Mouse (Mus musculus): ENCODE data around the gene Best3. TPM values are rescaled to one million over a fixed set of nuclear protein-coding genes. Genes with fewer than 3 reads are reported as not detected.
A peak's percentile ranks its signal among the peaks of the same experiment; 100 is the strongest.

The Best3 gene
- polyA plus RNA-seq, 1 experiment from 2014 or later, result 4.6 TPM

GRCm38 (mm10) chr10:116965297-116965696, 20.8 kb upstream of the Best3 start:
- no peak overlapping the region for H3K4me3 ChIP-seq (ENCODE audit: low read depth, low read length)
- ATAC-seq (ENCODE audit: low read depth) (peak; percentile 33; the same call in 1 of the 2 replicates), DNase-seq (ENCODE audit: low spot score) (peak; percentile 72)
- no peaks in the 10 kb centered on the region for H3K9me3 ChIP-seq (ENCODE audit: control insufficient read depth, low read length)
- WGBS, result 32% methylated on average over 5 of the region's 5 CpGs
- H3K27me3 ChIP-seq (replicated peaks; ENCODE audit: control insufficient read depth, insufficient read depth, low read length), result no peaks in the 10 kb centered on the region
- no peak overlapping the region for H3K4me2 ChIP-seq (ENCODE audit: low read depth, low read length)
- no peaks in the 10 kb centered on the region for H3K36me3 ChIP-seq (ENCODE audit: control insufficient read depth, insufficient read depth, low read length)
- no peak overlapping the region for H3K9ac ChIP-seq (ENCODE audit: low read depth, low read length)
- H3K4me1 ChIP-seq (ENCODE audit: control insufficient read depth, insufficient read depth, low read length), result peaks cover 10% of the 10 kb centered on the region; the same call in 1 of the 2 replicates
- no peak overlapping the region; the same call in 1 of the 2 replicates for H3K27ac ChIP-seq (replicated peaks; ENCODE audit: low read depth, low read length)

- WGBS, result 75% methylated on average over 6 of the region's 6 CpGs
- H3K27me3 ChIP-seq (replicated peaks; ENCODE audit: control insufficient read depth, insufficient read depth, low read length), result no peaks in the 10 kb centered on the region
- no peaks in the 10 kb centered on the region for H3K9me3 ChIP-seq (ENCODE audit: control insufficient read depth, low read length)
- no peak overlapping the region for H3K4me2 ChIP-seq (ENCODE audit: low read depth, low read length)
- H3K4me3 ChIP-seq (ENCODE audit: low read depth, low read length), result no peak overlapping the region
- no peak overlapping the region for H3K27ac ChIP-seq (replicated peaks; ENCODE audit: low read depth, low read length)
- no peak for DNase-seq (ENCODE audit: low spot score)
- peaks cover 10% of the 10 kb centered on the region; the same call in 1 of the 2 replicates for H3K4me1 ChIP-seq (ENCODE audit: control insufficient read depth, insufficient read depth, low read length)
- no peak overlapping the region for H3K9ac ChIP-seq (ENCODE audit: low read depth, low read length)
- ATAC-seq (ENCODE audit: low read depth), result no peak
- no peaks in the 10 kb centered on the region for H3K36me3 ChIP-seq (ENCODE audit: control insufficient read depth, insufficient read depth, low read length)
Observed at GRCm38 (mm10) chr10:116966065-116966464, 20.0 kb upstream of the Best3 start.

GRCm38 (mm10) chr10:116968741-116969140, 17.4 kb upstream of the Best3 start:
- ATAC-seq (ENCODE audit: low read depth), result no peak
- WGBS, result 75% methylated on average over 4 of the region's 4 CpGs

GRCm38 (mm10) chr10:116972509-116972908, 13.6 kb upstream of the Best3 start, which contains the start of gene Gm10271:
TSS of gene Gm10271 (minus strand) at chr10:116972609.
- over 99% methylated on average over 6 of the region's 6 CpGs for WGBS
- Histone ChIP-seq H3K27ac (replicated peaks; ENCODE audit: low read depth, low read length) (no peak within 1 kb of the TSS), H3K4me3 (ENCODE audit: low read depth, low read length) (no peak within 1 kb of the TSS), H3K27me3 (replicated peaks; ENCODE audit: control insufficient read depth, insufficient read depth, low read length) (no peaks in the 10 kb centered on the region), H3K9me3 (ENCODE audit: control insufficient read depth, low read length) (no peaks in the 10 kb centered on the region), H3K9ac (ENCODE audit: low read depth, low read length) (no peak within 1 kb of the TSS), H3K4me1 (ENCODE audit: control insufficient read depth, insufficient read depth, low read length) (no peaks in the 10 kb centered on the region), H3K36me3 (ENCODE audit: control insufficient read depth, insufficient read depth, low read length) (no peaks in the 10 kb centered on the region), H3K4me2 (ENCODE audit: low read depth, low read length) (no peak within 1 kb of the TSS)
- DNase-seq (ENCODE audit: low spot score) (no peak), ATAC-seq (ENCODE audit: low read depth) (no peak)

More at GRCm38 (mm10) chr10:116968741-116969140, 17.4 kb upstream of the Best3 start:
- no peak for DNase-seq (ENCODE audit: low spot score)
- no peaks in the 10 kb centered on the region for H3K9me3 ChIP-seq (ENCODE audit: control insufficient read depth, low read length)
- H3K36me3 ChIP-seq (ENCODE audit: control insufficient read depth, insufficient read depth, low read length), result no peaks in the 10 kb centered on the region
- no peak overlapping the region for H3K4me2 ChIP-seq (ENCODE audit: low read depth, low read length)
- H3K4me3 ChIP-seq (ENCODE audit: low read depth, low read length), result no peak overlapping the region
- H3K27ac ChIP-seq (replicated peaks; ENCODE audit: low read depth, low read length), result no peak overlapping the region
- H3K27me3 ChIP-seq (replicated peaks; ENCODE audit: control insufficient read depth, insufficient read depth, low read length), result no peaks in the 10 kb centered on the region
- H3K9ac ChIP-seq (ENCODE audit: low read depth, low read length), result no peak overlapping the region
- H3K4me1 ChIP-seq (ENCODE audit: control insufficient read depth, insufficient read depth, low read length), result peaks cover 6% of the 10 kb centered on the region; the same call in 1 of the 2 replicates

GRCm38 (mm10) chr10:116977455-116977854, 8.7 kb upstream of the Best3 start:
- Histone ChIP-seq H3K9me3 (ENCODE audit: control insufficient read depth, low read length) (no peaks in the 10 kb centered on the region), H3K4me3 (ENCODE audit: low read depth, low read length) (no peak overlapping the region), H3K4me2 (ENCODE audit: low read depth, low read length) (no peak overlapping the region), H3K27ac (replicated peaks; ENCODE audit: low read depth, low read length) (no peak overlapping the region), H3K36me3 (ENCODE audit: control insufficient read depth, insufficient read depth, low read length) (no peaks in the 10 kb centered on the region), H3K27me3 (replicated peaks; ENCODE audit: control insufficient read depth, insufficient read depth, low read length) (no peaks in the 10 kb centered on the region), H3K9ac (ENCODE audit: low read depth, low read length) (no peak overlapping the region), H3K4me1 (ENCODE audit: control insufficient read depth, insufficient read depth, low read length) (no peaks in the 10 kb centered on the region)
- DNase-seq (ENCODE audit: low spot score) (no peak), ATAC-seq (ENCODE audit: low read depth) (no peak)
- WGBS, result 48% methylated on average over 4 of the region's 4 CpGs

- no peak for DNase-seq (ENCODE audit: low spot score)
- no peak overlapping the region for H3K27ac ChIP-seq (replicated peaks; ENCODE audit: low read depth, low read length)
- no peaks in the 10 kb centered on the region for H3K36me3 ChIP-seq (ENCODE audit: control insufficient read depth, insufficient read depth, low read length)
- H3K4me3 ChIP-seq (ENCODE audit: low read depth, low read length), result no peak overlapping the region
- no peak overlapping the region for H3K4me2 ChIP-seq (ENCODE audit: low read depth, low read length)
- H3K9me3 ChIP-seq (ENCODE audit: control insufficient read depth, low read length), result no peaks in the 10 kb centered on the region
- no peaks in the 10 kb centered on the region for H3K27me3 ChIP-seq (replicated peaks; ENCODE audit: control insufficient read depth, insufficient read depth, low read length)
- H3K9ac ChIP-seq (ENCODE audit: low read depth, low read length), result no peak overlapping the region
- WGBS, result 76% methylated on average over 2 of the region's 2 CpGs
- no peaks in the 10 kb centered on the region for H3K4me1 ChIP-seq (ENCODE audit: control insufficient read depth, insufficient read depth, low read length)
- no peak for ATAC-seq (ENCODE audit: low read depth)
Observed at GRCm38 (mm10) chr10:116977858-116978257, 8.3 kb upstream of the Best3 start.

GRCm38 (mm10) chr10:116978841-116979240, 7.3 kb upstream of the Best3 start:
- H3K4me2 ChIP-seq (ENCODE audit: low read depth, low read length), result no peak overlapping the region
- no peak overlapping the region for H3K27ac ChIP-seq (replicated peaks; ENCODE audit: low read depth, low read length)
- no peaks in the 10 kb centered on the region for H3K27me3 ChIP-seq (replicated peaks; ENCODE audit: control insufficient read depth, insufficient read depth, low read length)
- H3K4me3 ChIP-seq (ENCODE audit: low read depth, low read length), result no peak overlapping the region
- no peaks in the 10 kb centered on the region for H3K36me3 ChIP-seq (ENCODE audit: control insufficient read depth, insufficient read depth, low read length)
- H3K9me3 ChIP-seq (ENCODE audit: control insufficient read depth, low read length), result no peaks in the 10 kb centered on the region
- no peak overlapping the region for H3K9ac ChIP-seq (ENCODE audit: low read depth, low read length)
- DNase-seq (ENCODE audit: low spot score), result no peak
- ATAC-seq (ENCODE audit: low read depth), result no peak
- no peaks in the 10 kb centered on the region for H3K4me1 ChIP-seq (ENCODE audit: control insufficient read depth, insufficient read depth, low read length)
- WGBS, result 91% methylated on average over 9 of the region's 9 CpGs

GRCm38 (mm10) chr10:116980273-116980672, 5.8 kb upstream of the Best3 start:
- no peak overlapping the region for H3K27ac ChIP-seq (replicated peaks; ENCODE audit: low read depth, low read length)
- DNase-seq (ENCODE audit: low spot score), result no peak
- H3K27me3 ChIP-seq (replicated peaks; ENCODE audit: control insufficient read depth, insufficient read depth, low read length), result no peaks in the 10 kb centered on the region
- no peak overlapping the region for H3K4me3 ChIP-seq (ENCODE audit: low read depth, low read length)
- H3K9me3 ChIP-seq (ENCODE audit: control insufficient read depth, low read length), result no peaks in the 10 kb centered on the region
- H3K4me2 ChIP-seq (ENCODE audit: low read depth, low read length), result no peak overlapping the region
- H3K9ac ChIP-seq (ENCODE audit: low read depth, low read length), result no peak overlapping the region
- 79% methylated on average over 4 of the region's 4 CpGs for WGBS
- no peaks in the 10 kb centered on the region for H3K4me1 ChIP-seq (ENCODE audit: control insufficient read depth, insufficient read depth, low read length)
- ATAC-seq (ENCODE audit: low read depth), result no peak
- H3K36me3 ChIP-seq (ENCODE audit: control insufficient read depth, insufficient read depth, low read length), result no peaks in the 10 kb centered on the region

- no peaks in the 10 kb centered on the region for H3K4me1 ChIP-seq (ENCODE audit: control insufficient read depth, insufficient read depth, low read length)
- no peak for ATAC-seq (ENCODE audit: low read depth)
- no peak overlapping the region for H3K9ac ChIP-seq (ENCODE audit: low read depth, low read length)
- 60% methylated on average over 3 of the region's 3 CpGs for WGBS
- no peaks in the 10 kb centered on the region for H3K36me3 ChIP-seq (ENCODE audit: control insufficient read depth, insufficient read depth, low read length)
- DNase-seq (ENCODE audit: low spot score), result no peak
- H3K4me2 ChIP-seq (ENCODE audit: low read depth, low read length), result no peak overlapping the region
- no peaks in the 10 kb centered on the region for H3K9me3 ChIP-seq (ENCODE audit: control insufficient read depth, low read length)
- no peak overlapping the region for H3K4me3 ChIP-seq (ENCODE audit: low read depth, low read length)
- H3K27me3 ChIP-seq (replicated peaks; ENCODE audit: control insufficient read depth, insufficient read depth, low read length), result no peaks in the 10 kb centered on the region
- no peak overlapping the region for H3K27ac ChIP-seq (replicated peaks; ENCODE audit: low read depth, low read length)
Observed at GRCm38 (mm10) chr10:116980888-116981287, 5.2 kb upstream of the Best3 start.

Measured in embryonic facial prominence, embryonic 14.5 days (tissue).